Mouse (Mus musculus) R1 (cell line): ENCODE data around the gene Lsm2.

Experiments
- DNase-seq: peaks from one replicate; pipeline ENCODE4 v3.0.0-alpha.2; 2018; ENCODE audit warnings: low read depth, low spot score

Lsm2 gene

GRCm38 (mm10) chr17:34981690-34982180, at the start of gene Lsm2:
Lsm2 (plus strand) TSS chr17:34981862.
- peak; percentile 95 for DNase-seq

DNA sequence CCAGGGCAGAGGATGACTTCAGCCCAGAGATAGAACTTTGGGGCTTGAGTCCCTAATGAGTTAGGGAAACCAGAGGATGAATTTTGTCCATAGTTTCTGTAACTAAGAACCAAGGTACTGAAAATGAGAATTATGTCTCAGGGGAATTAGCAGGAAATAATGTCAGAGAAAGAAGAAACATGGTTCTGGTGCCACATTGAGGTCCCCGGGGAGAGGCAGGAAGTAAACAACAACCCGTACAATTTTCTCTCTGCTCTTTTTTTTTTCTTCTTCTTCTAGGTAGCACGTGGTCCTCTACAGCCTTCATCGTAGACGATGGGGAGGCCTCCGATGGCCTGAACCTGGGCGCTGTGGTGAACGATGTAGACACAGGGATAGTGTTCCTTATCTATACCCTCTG, 49.4 kb upstream of the Lsm2 start:
- no peak for DNase-seq

GRCm38 (mm10) chr17:34934031-34934430, 47.6 kb upstream of the Lsm2 start:
- no peak for DNase-seq

DNA sequence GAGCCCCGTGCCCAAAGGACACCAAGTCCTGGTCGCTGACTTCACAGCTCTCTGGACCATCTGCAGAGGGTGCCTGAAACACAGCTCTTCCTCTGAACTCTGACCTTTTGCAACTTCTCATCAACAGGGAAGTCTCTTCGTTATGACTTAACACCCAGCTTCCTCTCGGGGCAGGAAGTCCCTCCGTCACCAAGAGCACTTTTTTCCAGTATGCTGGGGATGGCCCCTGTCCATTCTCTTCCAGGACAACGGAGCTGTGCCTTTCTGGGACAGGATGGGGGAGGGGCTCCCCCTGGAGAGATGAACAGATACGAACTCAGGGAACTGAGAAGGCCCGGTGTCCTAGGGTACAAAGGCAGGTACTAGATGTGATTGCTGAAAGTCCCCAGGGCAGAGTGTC, 46.8 kb upstream of the Lsm2 start:
- DNase-seq: no peak

DNA sequence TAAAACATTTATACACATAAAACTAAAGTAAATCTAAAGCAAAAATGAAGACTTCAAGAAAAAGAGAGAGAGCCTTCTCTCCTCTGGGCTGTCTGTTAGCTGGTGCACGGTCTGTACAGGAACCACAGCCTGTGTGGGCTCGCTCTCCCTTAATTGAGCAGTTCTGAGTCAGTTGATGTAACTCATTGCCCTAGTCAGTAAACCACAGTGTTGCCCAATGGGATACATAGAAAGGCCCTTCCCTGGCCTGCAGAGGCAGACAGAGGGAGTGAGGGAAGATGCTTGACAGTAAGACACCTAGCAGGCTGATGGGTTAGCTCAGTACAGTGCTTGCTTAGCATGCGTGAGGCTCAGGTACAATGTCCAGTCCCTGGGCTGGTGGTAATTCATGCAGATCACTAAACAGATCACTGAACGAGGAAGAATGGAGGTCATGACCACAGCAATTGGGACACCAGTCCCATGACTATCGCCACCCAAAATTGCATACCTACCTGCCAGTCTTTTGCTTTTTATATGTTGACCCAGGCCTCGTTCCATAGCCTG, 43.6 kb upstream of the Lsm2 start:
- no peak for DNase-seq

DNA sequence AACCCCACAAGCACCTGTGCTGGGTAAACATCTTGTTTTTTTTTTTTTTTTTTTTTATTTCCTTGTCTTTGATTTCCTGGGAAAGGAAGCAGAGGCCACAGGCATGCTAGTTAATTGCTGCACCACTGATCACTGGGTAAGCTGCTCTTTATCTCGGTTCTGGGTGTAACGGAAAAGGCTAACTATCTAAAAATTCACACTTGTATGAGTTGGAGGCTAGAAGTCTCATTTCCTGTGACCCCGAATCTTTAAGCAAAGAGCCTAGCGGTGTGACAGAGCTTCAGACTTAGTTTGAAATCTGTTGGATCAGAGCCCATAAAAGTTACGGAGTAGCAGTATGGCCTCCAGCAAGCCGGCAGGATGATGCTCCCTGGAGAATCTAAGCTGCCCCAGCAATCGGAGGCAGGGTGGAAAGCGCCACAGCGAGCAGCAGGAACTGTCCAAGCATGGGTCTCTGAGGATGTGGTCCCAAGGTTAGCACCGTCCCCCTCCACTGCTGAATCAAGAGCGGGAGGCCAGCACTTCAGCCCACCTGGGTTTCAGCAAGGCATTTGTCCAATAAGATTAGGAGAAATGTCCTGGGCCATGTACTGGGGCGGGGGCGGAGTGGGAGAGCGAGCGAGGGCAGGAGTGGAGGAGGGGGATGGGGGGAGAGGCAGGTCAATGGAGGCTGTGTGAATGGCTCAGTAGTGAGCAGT, 40.2 kb upstream of the Lsm2 start:
- DNase-seq: peak; percentile 74

DNA sequence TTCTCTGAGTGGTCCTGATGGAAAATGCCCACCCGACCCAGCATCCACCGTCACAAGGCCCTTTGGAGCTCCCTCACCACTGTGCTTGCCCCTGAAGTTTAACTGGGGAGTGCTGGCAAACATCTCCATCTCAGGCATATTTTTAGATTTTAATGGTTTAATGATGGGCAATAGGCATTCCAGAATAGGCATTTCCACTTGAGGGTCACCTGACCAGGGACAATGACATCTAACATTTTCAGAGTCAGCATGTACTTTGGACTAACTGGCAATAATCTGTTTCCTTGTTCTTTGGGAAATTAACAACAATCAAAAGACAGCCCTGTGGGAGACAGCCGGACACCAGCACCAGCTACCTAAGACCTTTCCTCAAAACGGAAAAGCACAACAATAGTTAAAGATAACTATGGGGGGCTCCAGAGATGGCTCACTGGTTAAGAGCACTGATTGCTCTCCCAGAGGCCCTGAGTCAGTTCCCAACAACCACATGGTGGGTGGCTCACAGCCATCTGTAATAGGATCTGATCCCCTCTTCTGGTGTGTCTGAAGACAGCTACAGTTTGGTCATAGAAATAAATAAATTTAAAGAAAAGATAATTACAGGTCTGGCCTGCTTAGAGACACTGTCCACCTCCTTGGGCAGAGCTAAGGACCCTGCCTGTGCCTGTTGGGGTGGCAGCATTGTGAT, 38.4 kb upstream of the Lsm2 start:
- no peak for DNase-seq

GRCm38 (mm10) chr17:34944362-34944761, 37.3 kb upstream of the Lsm2 start:
- DNase-seq: no peak

DNA sequence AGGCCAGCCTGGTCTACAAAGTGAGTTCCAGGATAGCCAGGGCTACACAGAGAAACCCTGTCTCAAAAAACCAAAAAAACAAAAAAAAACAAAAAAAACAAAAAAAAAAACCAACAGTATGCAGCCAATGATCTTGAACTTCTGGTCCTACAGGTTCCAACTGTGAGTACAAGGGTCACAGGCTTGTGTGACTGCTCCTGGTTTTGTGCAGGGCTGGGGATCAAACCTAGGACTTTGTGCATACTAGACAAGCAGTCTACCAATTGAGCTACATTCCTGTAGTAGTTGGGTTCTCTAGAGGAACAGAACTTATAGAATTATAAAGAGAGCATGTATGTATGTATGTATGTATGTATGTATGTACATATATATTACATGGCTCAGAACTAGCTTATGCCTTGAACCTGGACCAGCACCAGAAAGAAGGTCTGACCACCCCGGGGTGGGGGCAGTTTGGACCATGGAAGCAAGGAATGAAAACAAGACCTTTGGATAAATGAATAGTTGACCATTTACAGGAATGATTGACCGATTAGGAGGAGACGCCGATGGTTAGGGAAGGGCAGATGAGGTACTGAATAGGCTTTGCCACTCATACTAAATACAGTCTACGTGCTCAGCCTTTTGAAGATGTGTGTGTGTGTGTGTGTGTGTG, 35.0 kb upstream of the Lsm2 start:
- DNase-seq: no peak

GRCm38 (mm10) chr17:34947606-34948005, 34.1 kb upstream of the Lsm2 start:
- DNase-seq: peak; percentile 70

GRCm38 (mm10) chr17:34948721-34949552, 32.7 kb upstream of the Lsm2 start:
- DNase-seq: peak; percentile 52

- DNase-seq: peak; percentile 91
Observed at GRCm38 (mm10) chr17:34949553-34949969, 32.1 kb upstream of the Lsm2 start.

GRCm38 (mm10) chr17:34950514-34951455, 30.9 kb upstream of the Lsm2 start:
- DNase-seq: peak; percentile 88

- DNase-seq: no peak
Observed at GRCm38 (mm10) chr17:34951636-34952377, 29.9 kb upstream of the Lsm2 start.

DNA sequence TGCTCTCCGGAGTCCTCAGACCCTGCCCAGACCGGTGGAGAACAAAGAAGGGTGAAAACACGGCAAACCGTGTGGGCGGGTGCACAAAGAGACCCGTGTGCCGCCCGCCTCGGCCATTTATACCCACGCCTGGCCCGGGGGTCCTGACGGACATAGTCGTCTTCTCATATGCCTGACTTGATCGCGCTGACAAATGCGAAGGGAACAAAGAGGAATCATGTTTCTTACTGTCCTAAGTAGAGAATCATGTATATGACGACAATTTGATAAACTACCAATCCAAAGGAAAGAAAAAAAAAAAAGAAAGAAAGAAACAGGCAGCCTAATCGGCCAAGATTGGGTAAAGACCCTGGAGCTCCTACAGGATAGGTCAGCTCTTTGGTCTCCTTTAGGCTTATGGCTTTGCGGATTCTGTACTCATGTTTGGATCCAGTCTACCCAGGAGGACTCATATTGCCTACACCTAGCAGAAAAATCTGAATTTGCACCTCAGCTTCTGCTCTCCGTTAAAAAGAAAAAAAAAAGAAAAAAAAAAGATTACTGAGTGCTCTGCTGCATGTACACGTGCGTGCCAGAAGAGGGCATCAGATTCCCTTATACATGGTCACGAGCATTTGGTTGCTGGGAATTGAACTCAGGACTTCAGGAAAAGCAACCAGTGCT, 29.2 kb upstream of the Lsm2 start:
- peak; percentile 88 for DNase-seq

- peak; percentile 67 for DNase-seq
Observed at GRCm38 (mm10) chr17:34953258-34953657, 28.4 kb upstream of the Lsm2 start.

DNA sequence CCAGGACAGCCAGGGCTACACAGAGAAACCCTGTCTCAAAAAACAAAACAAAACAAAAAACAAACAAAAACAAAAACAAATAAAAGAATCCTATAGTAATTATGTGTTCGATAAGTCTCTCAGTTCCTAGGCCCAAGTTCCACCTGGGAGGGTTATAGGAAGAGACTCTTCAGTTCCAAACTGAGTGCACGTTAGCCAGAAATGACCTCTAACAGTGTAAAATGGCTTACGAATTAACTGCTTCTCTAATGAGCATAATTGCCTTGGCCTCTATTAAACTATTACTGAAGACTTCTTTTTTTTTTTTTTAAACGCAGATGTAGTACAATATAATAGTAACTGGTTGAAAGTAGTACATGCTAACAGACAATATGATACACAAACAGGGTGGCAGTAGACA, 27.8 kb upstream of the Lsm2 start:
- DNase-seq: no peak

- no peak for DNase-seq
Observed at GRCm38 (mm10) chr17:34954831-34955230, 26.8 kb upstream of the Lsm2 start.

- no peak for DNase-seq
Observed at GRCm38 (mm10) chr17:34955884-34956283, 25.8 kb upstream of the Lsm2 start.
